Mouse (Mus musculus) embryonic facial prominence, embryonic 14.5 days (tissue): ENCODE data around the gene Lama4. TPM values are rescaled to one million over a fixed set of nuclear protein-coding genes. Genes with fewer than 3 reads are reported as not detected.

Experiments
- ATAC-seq: fragments of 200-750 bp; cut with Nextera tagmentation; 2 replicates; pipeline ENCODE4 v1.8.0; 2017; ENCODE audit warnings: low read depth, moderate number of reproducible peaks, moderate TSS enrichment
- DNase-seq: peaks from one replicate; pipeline ENCODE4 v3.0.0-alpha.2; 2015; ENCODE audit warnings: low spot score
- H3K27ac ChIP-seq: fragments of 300-500 bp; sonication (generic); replicated peaks from 2 replicates; pipeline ENCODE4 v1.5.1; 2014; ENCODE audit warnings: low read depth, mild to moderate bottlenecking, low read length, moderate library complexity
- H3K27me3 ChIP-seq: fragments of 300-500 bp; sonication (generic); replicated peaks from 2 replicates; pipeline ENCODE4 v1.6.1; 2014; ENCODE audit warnings: low read length; ENCODE audit not compliant: control insufficient read depth, insufficient read depth
- H3K36me3 ChIP-seq: fragments of 300-500 bp; sonication (generic); 2 replicates; pipeline ENCODE4 v1.6.1; 2014; ENCODE audit warnings: low read length, mixed read lengths; ENCODE audit not compliant: control insufficient read depth, insufficient read depth
- H3K4me1 ChIP-seq: fragments of 300-500 bp; sonication (generic); 2 replicates; pipeline ENCODE4 v1.6.1; 2014; ENCODE audit warnings: antibody characterized with exemption, low read length; ENCODE audit not compliant: control insufficient read depth, insufficient read depth
- H3K4me2 ChIP-seq: fragments of 300-500 bp; sonication (generic); 2 replicates; pipeline ENCODE4 v1.6.1; 2014; ENCODE audit warnings: low read depth, mild to moderate bottlenecking, low read length, moderate library complexity, mixed read lengths
- H3K4me3 ChIP-seq: fragments of 300-500 bp; sonication (generic); 2 replicates; pipeline ENCODE4 v1.5.1; 2014; ENCODE audit warnings: low read depth, mild to moderate bottlenecking, low read length
- H3K9ac ChIP-seq: fragments of 300-500 bp; sonication (generic); 2 replicates; pipeline ENCODE4 v1.6.1; 2014; ENCODE audit warnings: low read depth, mild to moderate bottlenecking, low read length, moderate library complexity, mixed read lengths
- H3K9me3 ChIP-seq: fragments of 300-500 bp; sonication (generic); 2 replicates; pipeline ENCODE4 v1.6.1; 2016; ENCODE audit warnings: low read length; ENCODE audit not compliant: control insufficient read depth
- WGBS: fragments of 180-500 bp; shearing (Covaris S2); extraction: QIAGEN DNeasy Blood & Tissue Kit; methylation state at CpG from one replicate; pipeline ENCODE4 v1.1.7; 2014; 5-methylcytosine and 5-hydroxymethylcytosine counted together
- polyA plus RNA-seq: library from polyadenylated mRNA; unstranded; fragments of >200 nt; fragmentation: Nextera tagmentation; extraction: Ambion mirVana; gene quantifications from 2 replicates; pipeline ENCODE4 v1.2.1, GENCODE M21; 2014

Lama4 gene
- polyA plus RNA-seq, 1 experiment from 2014 or later: 106 TPM

- Histone ChIP-seq H3K27ac (no peak overlapping the region), H3K27me3 (no peaks in the 10 kb centered on the region), H3K4me2 (no peak overlapping the region), H3K4me3 (no peak overlapping the region), H3K9me3 (no peaks in the 10 kb centered on the region), H3K36me3 (peaks cover 75% of the 10 kb centered on the region), H3K9ac (no peak overlapping the region), H3K4me1 (no peaks in the 10 kb centered on the region)
- 94% methylated on average over 8 of the region's 8 CpGs for WGBS
- no peak for DNase-seq
- no peak for ATAC-seq
These were observed 139.6 kb downstream of the Lama4 start for GRCm38 (mm10) chr10:39104803-39105449.

GRCm38 (mm10) chr10:39106413-39106812 lies 141.1 kb downstream of the Lama4 start:
- DNase-seq (peak; percentile 11), ATAC-seq (peak; percentile 59)
- no peaks in the 10 kb centered on the region for H3K27me3 ChIP-seq
- H3K4me3 ChIP-seq: no peak overlapping the region
- H3K9me3 ChIP-seq: no peaks in the 10 kb centered on the region
- WGBS: 49% methylated on average over 3 of the region's 3 CpGs
- peaks cover 84% of the 10 kb centered on the region for H3K36me3 ChIP-seq
- H3K4me2 ChIP-seq: no peak overlapping the region
- H3K9ac ChIP-seq: no peak overlapping the region
- H3K27ac ChIP-seq: no peak overlapping the region
- no peaks in the 10 kb centered on the region for H3K4me1 ChIP-seq

- 67% methylated on average over 4 of the region's 4 CpGs for WGBS
- ATAC-seq (no peak), DNase-seq (peak; percentile 51)
- Histone ChIP-seq H3K36me3 (peaks cover 87% of the 10 kb centered on the region), H3K4me3 (no peak overlapping the region), H3K9ac (no peak overlapping the region), H3K4me2 (no peak overlapping the region), H3K27me3 (no peaks in the 10 kb centered on the region), H3K27ac (no peak overlapping the region), H3K4me1 (no peaks in the 10 kb centered on the region), H3K9me3 (no peaks in the 10 kb centered on the region)
These were observed 141.6 kb downstream of the Lama4 start for GRCm38 (mm10) chr10:39106935-39107334.

- 74% methylated on average over 10 of the region's 10 CpGs for WGBS
- no peak for ATAC-seq
- no peak overlapping the region for H3K4me3 ChIP-seq
These were observed 143.6 kb downstream of the Lama4 start for GRCm38 (mm10) chr10:39108837-39109488.

GRCm38 (mm10) chr10:39109489-39109874 lies 144.2 kb downstream of the Lama4 start:
- Histone ChIP-seq H3K4me2 (no peak overlapping the region), H3K9ac (no peak overlapping the region), H3K27me3 (no peaks in the 10 kb centered on the region), H3K27ac (no peak overlapping the region), H3K4me3 (no peak overlapping the region), H3K4me1 (no peaks in the 10 kb centered on the region), H3K9me3 (no peaks in the 10 kb centered on the region), H3K36me3 (peaks cover 72% of the 10 kb centered on the region)
- 61% methylated on average over 4 of the region's 4 CpGs for WGBS
- ATAC-seq (no peak), DNase-seq (no peak)

More at GRCm38 (mm10) chr10:39108837-39109488, 143.6 kb downstream of the Lama4 start:
- peaks cover 72% of the 10 kb centered on the region for H3K36me3 ChIP-seq
- H3K9me3 ChIP-seq: no peaks in the 10 kb centered on the region
- DNase-seq: no peak
- H3K27me3 ChIP-seq: no peaks in the 10 kb centered on the region
- no peaks in the 10 kb centered on the region for H3K4me1 ChIP-seq
- no peak overlapping the region for H3K27ac ChIP-seq
- H3K9ac ChIP-seq: no peak overlapping the region
- no peak overlapping the region for H3K4me2 ChIP-seq

GRCm38 (mm10) chr10:39121412-39121811 lies 156.1 kb downstream of the Lama4 start:
- Histone ChIP-seq H3K4me2 (no peak overlapping the region), H3K27ac (no peak overlapping the region), H3K4me3 (no peak overlapping the region), H3K4me1 (no peaks in the 10 kb centered on the region), H3K9me3 (no peaks in the 10 kb centered on the region), H3K9ac (no peak overlapping the region), H3K27me3 (no peaks in the 10 kb centered on the region), H3K36me3 (no peaks in the 10 kb centered on the region)
- WGBS: 29% methylated on average over 4 of the region's 4 CpGs
- DNase-seq (peak; percentile 39), ATAC-seq (no peak)

GRCm38 (mm10) chr10:39133462-39134310 lies 168.4 kb downstream of the Lama4 start, which contains the start of the genes Fam229b and Tube1:
Gene Fam229b, minus strand, starts transcription at chr10:39133914.
Gene Tube1, plus strand, starts transcription at chr10:39133976.
- ATAC-seq (peak; percentile 93), DNase-seq (peak; percentile 99)
- Histone ChIP-seq H3K4me1 (peaks cover 12% of the 10 kb centered on the region), H3K4me3 (peak within 1 kb of the TSS; percentile 79), H3K36me3 (peaks cover 17% of the 10 kb centered on the region), H3K4me2 (peak within 1 kb of the TSS; percentile 88), H3K9ac (peak within 1 kb of the TSS; percentile 80), H3K27me3 (no peaks in the 10 kb centered on the region), H3K27ac (no peak within 1 kb of the TSS; the same call in 1 of the 2 replicates), H3K9me3 (no peaks in the 10 kb centered on the region)
- WGBS: 5% methylated on average over 44 of the region's 47 CpGs

GRCm38 (mm10) chr10:39137766-39138165 lies 172.5 kb downstream of the Lama4 start:
- Histone ChIP-seq H3K27ac (no peak overlapping the region), H3K9me3 (no peaks in the 10 kb centered on the region), H3K36me3 (peaks cover 43% of the 10 kb centered on the region), H3K27me3 (no peaks in the 10 kb centered on the region), H3K4me3 (no peak overlapping the region), H3K4me1 (peaks cover 12% of the 10 kb centered on the region), H3K4me2 (no peak overlapping the region), H3K9ac (no peak overlapping the region)
- DNase-seq (no peak), ATAC-seq (no peak)
- WGBS: 92% methylated on average over 3 of the region's 3 CpGs
